Mouse (Mus musculus): Measurements from ENCODE around the gene Mdh2.

DNA sequence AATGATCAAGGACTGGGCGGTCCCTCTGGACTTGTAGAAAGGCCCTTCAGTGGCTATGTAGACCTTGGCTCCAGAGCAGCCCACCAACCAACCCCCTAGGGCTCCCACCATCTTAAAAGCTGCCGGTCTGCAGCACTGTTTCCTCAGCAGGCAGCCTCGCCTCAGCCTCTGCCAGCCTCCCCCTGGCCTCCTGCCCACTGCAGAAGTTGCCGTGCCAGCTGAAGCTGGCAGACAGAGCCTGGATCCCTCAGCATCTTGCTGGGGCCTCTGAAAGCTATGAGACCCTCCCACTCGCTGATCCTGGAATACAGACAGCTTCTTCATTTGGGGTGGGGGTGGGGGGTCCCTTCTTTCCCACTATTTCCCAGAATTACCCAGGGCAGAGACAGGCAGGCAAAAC is 34.7 kb downstream of the Mdh2 start:
- TF ChIP-seq CTCF (IDR thresholded peaks at IDR 0.05; ENCODE audit: borderline replicate concordance, insufficient read depth, low read depth, low read length) (no peak), POLR2A (IDR thresholded peaks at IDR 0.05; ENCODE audit: borderline replicate concordance, insufficient read depth, low read length) (no peak)

All from cerebellum, adult 2 months (tissue).